Mouse (Mus musculus) midbrain, embryonic 15.5 days (tissue): ENCODE data around the gene 1700092M07Rik. TPM values are rescaled to one million over a fixed set of nuclear protein-coding genes. Genes with fewer than 3 reads are reported as not detected.
"Not testable (repeated sequence)": the region's sequence is repeated elsewhere in the genome, so short reads cannot be mapped to it uniquely, and the experiment has no call there.

Experiments
- ATAC-seq: fragments of 200-750 bp; cut with Nextera tagmentation; replicated peaks from 2 replicates; pipeline ENCODE4 v1.8.0; 2017; ENCODE audit warnings: moderate TSS enrichment
- H3K27ac ChIP-seq: fragments of 300-500 bp; sonication (generic); 2 replicates; pipeline ENCODE4 v1.5.1; 2015; ENCODE audit warnings: mild to moderate bottlenecking, inconsistent platforms
- H3K27me3 ChIP-seq: fragments of 300-500 bp; sonication (generic); replicated peaks from 2 replicates; pipeline ENCODE4 v1.6.1; 2015; ENCODE audit warnings: inconsistent platforms
- H3K36me3 ChIP-seq: fragments of 300-500 bp; sonication (generic); replicated peaks from 2 replicates; pipeline ENCODE4 v1.6.1; 2015; ENCODE audit warnings: inconsistent platforms
- H3K4me1 ChIP-seq: fragments of 300-500 bp; sonication (generic); 2 replicates; pipeline ENCODE4 v1.6.1; 2015; ENCODE audit warnings: inconsistent platforms
- H3K4me2 ChIP-seq: fragments of 300-500 bp; sonication (generic); 2 replicates; pipeline ENCODE4 v1.6.1; 2015; ENCODE audit warnings: inconsistent platforms, mild to moderate bottlenecking, moderate library complexity
- H3K4me3 ChIP-seq: fragments of 300-500 bp; sonication (generic); 2 replicates; pipeline ENCODE4 v1.5.1; 2015; ENCODE audit warnings: mild to moderate bottlenecking, inconsistent platforms
- H3K9ac ChIP-seq: fragments of 300-500 bp; sonication (generic); 2 replicates; pipeline ENCODE4 v1.6.1; 2015; ENCODE audit warnings: mild to moderate bottlenecking, inconsistent platforms
- H3K9me3 ChIP-seq: fragments of 300-500 bp; sonication (generic); 2 replicates; pipeline ENCODE4 v1.6.1; 2016; ENCODE audit warnings: inconsistent platforms
- WGBS: fragments of 180-500 bp; shearing (Covaris S2); methylation state at CpG from one replicate; pipeline ENCODE4 v1.1.7; 2015; ENCODE audit warnings: mixed read lengths; 5-methylcytosine and 5-hydroxymethylcytosine counted together
- polyA plus RNA-seq: library from polyadenylated mRNA; unstranded; fragments of >200 nt; fragmentation: Nextera tagmentation; extraction: Ambion mirVana; gene quantifications from 2 replicates; pipeline ENCODE4 v1.2.1, GENCODE M21; 2015

Gene 1700092M07Rik
- polyA plus RNA-seq, 1 experiment from 2014 or later: 1.7 TPM

GRCm38 (mm10) chr19:8711506-8711905 lies 29.0 kb upstream of the 1700092M07Rik start:
- WGBS: 82% methylated on average over 4 of the region's 4 CpGs
- no peak overlapping the region for H3K9ac ChIP-seq
- H3K4me2 ChIP-seq: peak overlapping the region; percentile 66
- peaks cover 32% of the 10 kb centered on the region for H3K36me3 ChIP-seq
- H3K4me3 ChIP-seq: peak overlapping the region; percentile 57; the same call in 1 of the 2 replicates
- H3K4me1 ChIP-seq: peaks cover 37% of the 10 kb centered on the region
- H3K27me3 ChIP-seq: no peaks in the 10 kb centered on the region
- no peak for ATAC-seq
- H3K9me3 ChIP-seq: no peaks in the 10 kb centered on the region
- no peak overlapping the region for H3K27ac ChIP-seq

GRCm38 (mm10) chr19:8711949-8712869 lies 28.3 kb upstream of the 1700092M07Rik start:
- H3K4me1 ChIP-seq: peaks cover 37% of the 10 kb centered on the region
- no peaks in the 10 kb centered on the region for H3K27me3 ChIP-seq
- H3K4me2 ChIP-seq: peak overlapping the region; percentile 66
- H3K36me3 ChIP-seq: peaks cover 32% of the 10 kb centered on the region
- no peak for ATAC-seq
- H3K27ac ChIP-seq: peak overlapping the region; percentile 88
- H3K9me3 ChIP-seq: no peaks in the 10 kb centered on the region
- H3K4me3 ChIP-seq: peak overlapping the region; percentile 57
- H3K9ac ChIP-seq: peak overlapping the region; percentile 70
- WGBS: 70% methylated on average over 10 of the region's 10 CpGs

- H3K27ac ChIP-seq: peak overlapping the region; percentile 88
- peaks cover 27% of the 10 kb centered on the region for H3K36me3 ChIP-seq
- WGBS: under 1% methylated on average over 13 of the region's 13 CpGs
- no peaks in the 10 kb centered on the region for H3K27me3 ChIP-seq
- no peaks in the 10 kb centered on the region for H3K9me3 ChIP-seq
- H3K4me3 ChIP-seq: peak overlapping the region; percentile 57
- H3K9ac ChIP-seq: peak overlapping the region; percentile 70
- peak overlapping the region; percentile 66 for H3K4me2 ChIP-seq
- H3K4me1 ChIP-seq: peaks cover 37% of the 10 kb centered on the region
- ATAC-seq: peak; percentile 72
These were observed 27.6 kb upstream of the 1700092M07Rik start for GRCm38 (mm10) chr19:8712870-8713305.

GRCm38 (mm10) chr19:8713306-8713996 lies 27.1 kb upstream of the 1700092M07Rik start:
- H3K27me3 ChIP-seq: no peaks in the 10 kb centered on the region
- peak overlapping the region; percentile 70 for H3K9ac ChIP-seq
- H3K36me3 ChIP-seq: peaks cover 22% of the 10 kb centered on the region; the same call in 1 of the 2 replicates
- peak overlapping the region; percentile 57 for H3K4me3 ChIP-seq
- H3K9me3 ChIP-seq: no peaks in the 10 kb centered on the region
- H3K27ac ChIP-seq: peak overlapping the region; percentile 88
- ATAC-seq: peak; percentile 93
- H3K4me2 ChIP-seq: peak overlapping the region; percentile 66
- H3K4me1 ChIP-seq: peaks cover 37% of the 10 kb centered on the region
- WGBS: under 1% methylated on average over 51 of the region's 51 CpGs

- no peaks in the 10 kb centered on the region for H3K9me3 ChIP-seq
- H3K4me3 ChIP-seq: peak overlapping the region; percentile 57
- H3K27ac ChIP-seq: peak overlapping the region; percentile 88
- peak; percentile 25 for ATAC-seq
- H3K36me3 ChIP-seq: peaks cover 16% of the 10 kb centered on the region; the same call in 1 of the 2 replicates
- H3K4me2 ChIP-seq: peak overlapping the region; percentile 66
- H3K27me3 ChIP-seq: no peaks in the 10 kb centered on the region
- H3K4me1 ChIP-seq: peaks cover 37% of the 10 kb centered on the region
- peak overlapping the region; percentile 70 for H3K9ac ChIP-seq
- WGBS: 10% methylated on average over 13 of the region's 13 CpGs
These were observed 26.4 kb upstream of the 1700092M07Rik start for GRCm38 (mm10) chr19:8713997-8714652.

- Histone ChIP-seq H3K9me3 (no peaks in the 10 kb centered on the region), H3K4me2 (no peak overlapping the region; the same call in 1 of the 2 replicates)
These were observed 25.7 kb upstream of the 1700092M07Rik start for GRCm38 (mm10) chr19:8714653-8715481.

GRCm38 (mm10) chr19:8715868-8716766 lies 24.4 kb upstream of the 1700092M07Rik start:
- no peak overlapping the region for H3K4me3 ChIP-seq
- H3K36me3 ChIP-seq: no peaks in the 10 kb centered on the region
- H3K4me1 ChIP-seq: peaks cover 28% of the 10 kb centered on the region
- no peak overlapping the region for H3K4me2 ChIP-seq
- WGBS: 62% methylated on average over 10 of the region's 10 CpGs
- no peak overlapping the region for H3K27ac ChIP-seq
- H3K9ac ChIP-seq: no peak overlapping the region
- ATAC-seq: no peak
- H3K27me3 ChIP-seq: no peaks in the 10 kb centered on the region
- no peaks in the 10 kb centered on the region for H3K9me3 ChIP-seq

More at GRCm38 (mm10) chr19:8714653-8715481, 25.7 kb upstream of the 1700092M07Rik start:
- 77% methylated on average over 10 of the region's 10 CpGs for WGBS
- H3K4me3 ChIP-seq: no peak overlapping the region
- H3K27ac ChIP-seq: no peak overlapping the region
- no peaks in the 10 kb centered on the region for H3K27me3 ChIP-seq
- no peak overlapping the region for H3K9ac ChIP-seq
- H3K4me1 ChIP-seq: peaks cover 37% of the 10 kb centered on the region
- no peak for ATAC-seq
- 0 out of 2 replicates have a peak, but pooled peaks cover 9% of the 10 kb centered on the region for H3K36me3 ChIP-seq

- Histone ChIP-seq H3K9ac (no peak overlapping the region), H3K9me3 (no peaks in the 10 kb centered on the region), H3K27me3 (no peaks in the 10 kb centered on the region), H3K4me2 (no peak overlapping the region), H3K4me3 (no peak overlapping the region), H3K36me3 (no peaks in the 10 kb centered on the region), H3K4me1 (peaks cover 28% of the 10 kb centered on the region), H3K27ac (no peak overlapping the region)
- ATAC-seq: no peak
- WGBS: 66% methylated on average over 9 of the region's 10 CpGs
These were observed 23.6 kb upstream of the 1700092M07Rik start for GRCm38 (mm10) chr19:8716767-8717475.

- Histone ChIP-seq H3K27me3 (no peaks in the 10 kb centered on the region), H3K27ac (no peak overlapping the region), H3K9ac (no peak overlapping the region), H3K4me1 (peaks cover 24% of the 10 kb centered on the region), H3K9me3 (no peaks in the 10 kb centered on the region), H3K4me2 (no peak overlapping the region), H3K4me3 (no peak overlapping the region), H3K36me3 (no peaks in the 10 kb centered on the region)
- 66% methylated on average over 3 of the region's 3 CpGs for WGBS
- ATAC-seq: no peak
These were observed 22.2 kb upstream of the 1700092M07Rik start for GRCm38 (mm10) chr19:8718357-8718756.

GRCm38 (mm10) chr19:8719037-8719436 lies 21.5 kb upstream of the 1700092M07Rik start:
- not testable (repeated sequence) for H3K4me2 ChIP-seq, H3K9ac ChIP-seq, H3K36me3 ChIP-seq, H3K27ac ChIP-seq, H3K4me3 ChIP-seq, H3K27me3 ChIP-seq, ATAC-seq, H3K9me3 ChIP-seq
- peaks cover 21% of the 10 kb centered on the region for H3K4me1 ChIP-seq
